Mouse (Mus musculus): ENCODE measurements around the gene Itpkb. TPM values are rescaled to one million over a fixed set of nuclear protein-coding genes. Genes with fewer than 3 reads are reported as not detected.

Gene Itpkb
- total and polyA plus RNA-seq, 3 experiments: 3.4 to 9.2 TPM; not detected in 1

DNA sequence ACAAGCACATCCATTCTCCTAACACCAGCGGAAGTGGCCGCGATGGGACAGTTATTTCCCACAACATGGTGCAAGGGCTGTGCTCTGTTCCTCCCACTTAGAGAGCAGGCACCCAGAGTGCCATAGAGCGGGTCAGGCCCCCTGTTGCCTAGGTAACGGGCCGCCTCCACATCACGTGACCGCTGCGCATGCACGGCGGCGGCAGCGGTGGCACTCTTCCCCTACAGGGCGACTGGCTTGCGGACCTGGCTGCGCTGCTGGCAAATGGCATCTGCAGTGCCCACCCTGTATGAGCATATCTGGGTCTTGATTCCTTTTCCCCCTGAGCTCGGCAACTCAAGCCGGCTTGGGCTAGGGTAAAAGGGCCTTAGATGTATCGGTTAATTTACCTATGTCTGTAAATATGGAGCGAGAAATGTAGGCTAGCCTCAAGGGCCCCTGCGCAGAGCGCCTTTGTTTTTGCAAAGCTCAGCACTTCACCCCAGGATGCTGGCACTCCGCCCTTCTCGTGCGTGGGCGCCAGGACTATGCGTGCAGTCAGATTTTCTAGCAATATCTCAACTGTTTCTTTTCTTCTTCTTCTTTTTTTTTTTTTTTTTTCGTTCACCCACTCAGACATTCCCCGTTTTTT is 35.0 kb downstream of the Itpkb start (continued):
- TF ChIP-seq ZNF384 (IDR thresholded peaks at IDR 0.05; ENCODE audit: low read depth, low read length) (0 out of 2 replicates have a peak, but pooled peaks have one; percentile 21), MYC (IDR thresholded peaks at IDR 0.05; ENCODE audit: low read depth, low read length) (no peak), TCF12 (IDR thresholded peaks at IDR 0.05; ENCODE audit: low read depth, low read length) (no peak), ZC3H11A (IDR thresholded peaks at IDR 0.05; ENCODE audit: low read depth, low read length) (no peak), TBP (IDR thresholded peaks at IDR 0.05; ENCODE audit: low read depth, low read length) (no peak), ZKSCAN1 (IDR thresholded peaks at IDR 0.05; ENCODE audit: low read depth, low read length) (no peak), GABPA (IDR thresholded peaks at IDR 0.05; ENCODE audit: low read depth, low read length) (no peak), UBTF (IDR thresholded peaks at IDR 0.05; ENCODE audit: borderline replicate concordance, insufficient read depth, low read depth, low read length) (no peak), KAT2A (conservative IDR thresholded peaks at IDR 0.05; ENCODE audit: low read depth, low read length) (no peak), POLR2A (IDR thresholded peaks at IDR 0.05; ENCODE audit: control insufficient read depth in 1 of 2, insufficient read depth in 1 of 2, low read depth in 1 of 2, low read length in 2 of 2, poor library complexity in 1 of 2) (no peak)

DNA sequence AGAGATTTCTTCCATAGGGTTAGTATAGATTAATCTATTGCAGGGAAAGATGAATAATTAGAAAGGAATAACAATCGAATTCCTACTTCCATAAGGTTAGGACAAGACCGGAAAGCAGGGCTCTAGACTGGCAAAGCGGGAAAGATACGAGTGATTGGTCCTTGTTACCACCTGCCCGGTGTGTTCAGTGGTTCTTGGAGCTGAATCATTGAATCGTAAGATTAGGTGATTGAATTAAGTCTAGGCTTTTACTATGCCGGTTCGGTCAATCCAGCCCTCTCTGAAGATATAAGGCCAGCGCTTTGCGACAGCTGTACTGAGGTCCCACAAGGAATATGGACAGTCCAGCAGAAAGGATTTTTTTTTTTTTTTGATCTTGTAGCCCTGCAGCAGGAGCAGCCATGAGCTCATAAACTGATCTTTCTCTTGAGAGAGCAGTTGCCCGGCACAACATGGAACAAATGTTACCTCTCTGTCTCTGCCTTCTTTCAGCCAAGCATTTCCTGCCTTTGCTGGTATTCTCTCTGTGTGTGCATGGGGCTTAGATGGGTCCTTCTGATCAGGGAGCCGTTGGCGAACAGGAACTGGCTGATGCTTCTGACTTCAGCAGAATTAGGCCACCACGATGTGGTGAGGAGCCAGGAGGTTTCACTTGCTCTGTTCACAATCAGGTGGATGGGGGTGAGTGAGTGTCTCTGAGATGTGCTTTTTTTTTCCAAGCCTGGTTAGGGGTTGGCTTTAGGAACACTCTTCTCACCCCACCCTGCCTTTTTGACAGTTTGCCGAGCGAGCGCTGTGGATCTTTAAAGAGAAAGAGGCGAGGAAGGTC is 35.9 kb downstream of the Itpkb start:
- TF ChIP-seq MXI1 (IDR thresholded peaks at IDR 0.05; ENCODE audit: low read depth, low read length): no peak
- no peak for TF ChIP-seq NELFE (IDR thresholded peaks at IDR 0.05; ENCODE audit: low read depth, low read length)
- TF ChIP-seq MAFK (IDR thresholded peaks at IDR 0.05; ENCODE audit: borderline replicate concordance, low read depth, low read length): no peak
- TF ChIP-seq SMC3 (IDR thresholded peaks at IDR 0.05; ENCODE audit: low read depth, low read length): no peak
- no peak for TF ChIP-seq MAX (IDR thresholded peaks at IDR 0.05; ENCODE audit: low read length)
- TF ChIP-seq ELF1 (IDR thresholded peaks at IDR 0.05; ENCODE audit: low read depth, low read length): no peak
- TF ChIP-seq EP300 (IDR thresholded peaks at IDR 0.05; ENCODE audit: low read depth in 1 of 2, low read length in 2 of 2): no peak
- TF ChIP-seq CTCF (IDR thresholded peaks at IDR 0.05 in 2 of 3, conservative IDR thresholded peaks at IDR 0.05 in 1 of 3; ENCODE audit: control insufficient read depth in 1 of 3, insufficient read depth in 1 of 3, low read depth in 2 of 3, low read length in 3 of 3, poor library complexity in 1 of 3, severe bottlenecking in 1 of 3): no peak
- no peak for TF ChIP-seq MEF2A (IDR thresholded peaks at IDR 0.05; ENCODE audit: extremely low read depth, insufficient replicate concordance, low read depth, low read length, poor library complexity, severe bottlenecking)
- TF ChIP-seq TBP (IDR thresholded peaks at IDR 0.05; ENCODE audit: low read depth, low read length): no peak
- TF ChIP-seq BHLHE40 (IDR thresholded peaks at IDR 0.05; ENCODE audit: borderline replicate concordance, low read depth, low read length): no peak
- TF ChIP-seq GABPA (IDR thresholded peaks at IDR 0.05; ENCODE audit: low read depth, low read length): no peak
- TF ChIP-seq KAT2A (conservative IDR thresholded peaks at IDR 0.05; ENCODE audit: low read depth, low read length): no peak
- TF ChIP-seq E2F4 (IDR thresholded peaks at IDR 0.05; ENCODE audit: borderline replicate concordance, low read depth, low read length): no peak
- TF ChIP-seq POLR2A (IDR thresholded peaks at IDR 0.05; ENCODE audit: control insufficient read depth in 1 of 2, insufficient read depth in 1 of 2, low read depth in 1 of 2, low read length in 2 of 2, poor library complexity in 1 of 2): no peak
- no peak overlapping the region for H3K4me3 ChIP-seq (ENCODE audit: control insufficient read depth in 1 of 2, insufficient read depth in 1 of 2, low read depth in 2 of 2, low read length in 2 of 2)
- no peaks in the 10 kb centered on the region for H3K27me3 ChIP-seq (ENCODE audit: control insufficient read depth in 1 of 2, insufficient read depth in 2 of 2, low read length in 2 of 2)
- H3K79me2 ChIP-seq (ENCODE audit: control insufficient read depth, insufficient read depth, low read length, poor library complexity): 0 out of 2 replicates have a peak, but pooled peaks cover 2% of the 10 kb centered on the region
- peaks cover 0 to 4% of the 10 kb centered on the region in 2 experiments; a peak in 1 of 4 replicates for H3K4me1 ChIP-seq (ENCODE audit: control insufficient read depth in 1 of 2, insufficient read depth in 2 of 2, low read length in 2 of 2)
- H3K9me3 ChIP-seq (replicated peaks; ENCODE audit: insufficient read depth, low read length): no peaks in the 10 kb centered on the region
- no peak overlapping the region for H3K9ac ChIP-seq (ENCODE audit: control insufficient read depth, low read depth, low read length, poor library complexity, severe bottlenecking)
- DNase-seq (ENCODE audit: low read depth, low spot score): no peak
- H3K27ac ChIP-seq (ENCODE audit: control insufficient read depth, low read depth, low read length): no peak overlapping the region
- H3K36me3 ChIP-seq (ENCODE audit: control insufficient read depth in 1 of 2, insufficient read depth in 2 of 2, low read length in 2 of 2): peaks cover 0 to 8% of the 10 kb centered on the region in 2 experiments; a peak in 1 of 4 replicates

Data from MEL (cell line).